Mouse (Mus musculus): ENCODE measurements around the gene Irf8. TPM values are rescaled to one million over a fixed set of nuclear protein-coding genes. Genes with fewer than 3 reads are reported as not detected.

Gene Irf8
- polyA plus RNA-seq (2015; fragmentation: Nextera tagmentation; extraction: Ambion mirVana): 39.5 and 55.5 TPM in 2 replicates

GRCm38 (mm10) chr8:120735770-120736481, at the start of gene Irf8:
TSS of gene Irf8 (plus strand) at chr8:120736358.

Other genes starting within 250 kb of the Irf8 start
- gene Gins2, start 147.1 kb upstream of the Irf8 start, polyA plus RNA-seq (2015; fragmentation: Nextera tagmentation; extraction: Ambion mirVana): 56.7 and 61.0 TPM in 2 replicates
- 0.60 and 1.6 TPM in 2 replicates for gene 1190005I06Rik, start 88.7 kb upstream of the Irf8 start, polyA plus RNA-seq (2015; fragmentation: Nextera tagmentation; extraction: Ambion mirVana)
- gene Gm27021, start 68.3 kb upstream of the Irf8 start, polyA plus RNA-seq (2015; fragmentation: Nextera tagmentation; extraction: Ambion mirVana): 1.3 TPM in 1 of 2 replicates, not detected in the other
- 943 and 965 TPM in 2 replicates for gene Cox4i1, start 68.1 kb upstream of the Irf8 start, polyA plus RNA-seq (2015; fragmentation: Nextera tagmentation; extraction: Ambion mirVana)
- 125 and 137 TPM in 2 replicates for gene Emc8, start 67.8 kb upstream of the Irf8 start, polyA plus RNA-seq (2015; fragmentation: Nextera tagmentation; extraction: Ambion mirVana)